Mouse (Mus musculus) hindbrain, embryonic 15.5 days (tissue): Measurements from ENCODE around the gene Rpp40. TPM values are rescaled to one million over a fixed set of nuclear protein-coding genes. Genes with fewer than 3 reads are reported as not detected.

Experiments
- polyA plus RNA-seq: library from polyadenylated mRNA; unstranded; fragments of >200 nt; fragmentation: Nextera tagmentation; extraction: Ambion mirVana; gene quantifications from 2 replicates; pipeline ENCODE4 v1.2.1, GENCODE M21; 2015

Rpp40 gene
- polyA plus RNA-seq, 1 experiment from 2014 or later: 8.4 TPM

Other genes starting within 250 kb of the Rpp40 start
- gene Cdyl, start 246.5 kb downstream of the Rpp40 start, polyA plus RNA-seq: 6.0 and 6.6 TPM in 2 replicates
- 0.41 and 0.44 TPM in 2 replicates for gene Ppp1r3g, start 52.5 kb upstream of the Rpp40 start, polyA plus RNA-seq
- 25.6 and 32.2 TPM in 2 replicates for gene Fars2, start 211.1 kb upstream of the Rpp40 start, polyA plus RNA-seq
- 39.3 and 39.8 TPM in 2 replicates for gene Lyrm4, start 211.2 kb upstream of the Rpp40 start, polyA plus RNA-seq